Mouse (Mus musculus): Measurements from ENCODE around the gene Zbtb3. TPM values are rescaled to one million over a fixed set of nuclear protein-coding genes. Genes with fewer than 3 reads are reported as not detected.

Gene Zbtb3
- total and polyA plus RNA-seq, 3 experiments = 1.7 to 2.7 (median 1.8) TPM

DNA sequence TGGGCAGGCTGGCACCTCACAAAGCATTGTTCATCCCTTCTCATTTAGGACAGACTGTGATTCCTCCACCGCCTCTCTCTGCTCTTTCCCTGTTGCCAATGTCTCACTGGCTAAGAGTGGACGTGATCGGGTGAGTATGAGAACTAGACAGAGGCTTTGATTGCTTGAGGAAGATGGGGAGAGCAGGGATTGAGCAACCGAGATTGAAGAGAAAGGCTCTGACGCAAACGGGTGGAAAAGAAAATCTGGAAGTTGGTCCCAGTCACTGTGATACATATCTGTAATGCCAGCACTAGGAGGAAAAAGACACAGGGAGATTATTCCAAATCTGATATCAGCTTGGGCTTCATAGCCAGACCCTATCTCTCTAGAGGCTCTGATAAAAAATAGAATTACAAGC lies 40.6 kb downstream of the Zbtb3 start:
- H3K4me3 ChIP-seq (ENCODE audit: low read depth, low read length) = no peak overlapping the region
- H3K9me3 ChIP-seq (replicated peaks) = no peaks in the 10 kb centered on the region
- ATAC-seq (ENCODE audit: extremely low read depth, insufficient number of reproducible peaks, low FRiP score, poor library complexity, severe bottlenecking) (no peak), DNase-seq (ENCODE audit: low spot score) (no peak)
- peaks cover 7% of the 10 kb centered on the region; the same call in 1 of the 2 replicates for H3K4me1 ChIP-seq (ENCODE audit: insufficient read depth, low read depth, low read length)
- TF ChIP-seq GATA1 (IDR thresholded peaks at IDR 0.05; ENCODE audit: borderline replicate concordance, low read length) (no peak), POLR2AphosphoS5 (IDR thresholded peaks at IDR 0.05; ENCODE audit: insufficient replicate concordance, low read depth, low read length) (no peak), CTCF (IDR thresholded peaks at IDR 0.05; ENCODE audit: low read depth, low read length) (no peak), TAL1 (conservative IDR thresholded peaks at IDR 0.05; ENCODE audit: low read depth, low read length) (no peak), GATA2 (IDR thresholded peaks at IDR 0.05; ENCODE audit: borderline replicate concordance, low read depth, low read length) (no peak)
- no peaks in the 10 kb centered on the region for H3K27me3 ChIP-seq (ENCODE audit: insufficient read depth, low read length)
- peaks cover 94% of the 10 kb centered on the region for H3K36me3 ChIP-seq (replicated peaks)

DNA sequence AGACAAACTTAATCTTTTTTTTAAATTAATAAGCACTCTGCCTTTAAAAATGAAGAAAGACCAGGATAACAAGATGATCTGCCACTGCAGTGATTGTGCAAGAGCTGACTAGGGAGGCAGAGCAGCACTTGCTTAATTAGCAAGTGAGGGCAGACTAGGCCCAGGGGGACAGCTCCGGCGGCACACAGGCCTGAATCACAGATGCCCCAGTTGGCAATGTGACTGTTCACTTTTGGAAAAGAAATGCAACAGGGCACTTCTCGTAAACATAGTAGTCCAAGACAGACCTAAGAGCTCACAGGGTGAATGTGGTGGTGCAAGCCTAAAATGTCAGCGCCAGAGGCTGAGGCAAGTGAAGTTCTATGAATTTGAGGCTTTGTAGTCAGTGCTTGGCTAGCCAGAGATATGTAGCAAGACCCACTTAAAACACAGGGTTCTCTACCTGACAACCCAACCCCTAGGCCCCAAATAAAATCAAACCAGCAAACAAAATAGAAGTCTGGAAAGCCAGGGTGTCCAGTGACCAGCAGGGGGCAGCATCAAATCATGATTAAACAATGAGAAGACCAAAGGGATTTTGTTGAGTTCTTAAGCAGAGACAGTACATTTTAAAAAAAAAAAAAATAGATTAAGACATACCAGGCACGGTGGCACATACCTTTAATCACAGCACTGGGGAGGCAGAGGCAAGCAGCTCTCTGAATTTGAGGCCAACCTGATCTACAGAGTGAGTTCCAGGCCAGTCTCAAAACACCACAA lies 42.2 kb downstream of the Zbtb3 start:
- DNase-seq (ENCODE audit: low spot score) = peak; percentile 53
- H3K36me3 ChIP-seq (replicated peaks) = peaks cover 94% of the 10 kb centered on the region
- no peak for ATAC-seq (ENCODE audit: extremely low read depth, insufficient number of reproducible peaks, low FRiP score, poor library complexity, severe bottlenecking)
- H3K9me3 ChIP-seq (replicated peaks) = no peaks in the 10 kb centered on the region
- peaks cover 4% of the 10 kb centered on the region; the same call in 1 of the 2 replicates for H3K4me1 ChIP-seq (ENCODE audit: insufficient read depth, low read depth, low read length)
- TF ChIP-seq TAL1 (conservative IDR thresholded peaks at IDR 0.05; ENCODE audit: low read depth, low read length) (no peak), GATA2 (IDR thresholded peaks at IDR 0.05; ENCODE audit: borderline replicate concordance, low read depth, low read length) (no peak), CTCF (IDR thresholded peaks at IDR 0.05; ENCODE audit: low read depth, low read length) (peak; percentile 52)
- no peak overlapping the region for H3K4me3 ChIP-seq (ENCODE audit: low read depth, low read length)
- no peaks in the 10 kb centered on the region for H3K27me3 ChIP-seq (ENCODE audit: insufficient read depth, low read length)

DNA sequence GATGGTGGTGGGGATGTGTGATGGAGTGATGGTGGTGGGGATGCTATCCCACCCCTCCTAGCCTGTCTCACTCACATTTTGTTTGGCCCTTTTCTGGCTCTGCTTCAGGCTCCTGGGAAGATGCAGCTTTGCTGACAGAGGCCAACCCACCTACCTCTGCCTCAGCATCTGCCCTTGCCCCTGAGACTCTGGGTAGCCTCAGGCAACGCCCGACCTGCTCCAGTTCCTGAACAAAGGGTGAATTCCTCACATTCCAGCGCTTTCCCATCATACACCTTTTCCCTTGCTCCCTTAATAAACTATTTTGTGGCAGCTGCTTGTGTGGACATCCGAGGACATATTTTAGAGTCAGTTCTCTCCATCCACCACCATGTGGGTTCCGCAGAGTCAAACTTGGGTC lies 46.0 kb downstream of the Zbtb3 start:
- Histone ChIP-seq H3K4me1 (ENCODE audit: insufficient read depth, low read depth, low read length) (peaks cover 7% of the 10 kb centered on the region; the same call in 1 of the 2 replicates), H3K9me3 (replicated peaks) (no peaks in the 10 kb centered on the region), H3K36me3 (replicated peaks) (peaks cover 59% of the 10 kb centered on the region), H3K4me3 (ENCODE audit: low read depth, low read length) (no peak overlapping the region), H3K27me3 (ENCODE audit: insufficient read depth, low read length) (peaks cover 10% of the 10 kb centered on the region)
- DNase-seq (ENCODE audit: low spot score) = no peak
- TF ChIP-seq POLR2AphosphoS5 (IDR thresholded peaks at IDR 0.05; ENCODE audit: insufficient replicate concordance, low read depth, low read length) (no peak), GATA2 (IDR thresholded peaks at IDR 0.05; ENCODE audit: borderline replicate concordance, low read depth, low read length) (no peak), GATA1 (IDR thresholded peaks at IDR 0.05; ENCODE audit: borderline replicate concordance, low read length) (no peak), CTCF (IDR thresholded peaks at IDR 0.05; ENCODE audit: low read depth, low read length) (no peak), TAL1 (conservative IDR thresholded peaks at IDR 0.05; ENCODE audit: low read depth, low read length) (no peak)
- ATAC-seq (ENCODE audit: extremely low read depth, insufficient number of reproducible peaks, low FRiP score, poor library complexity, severe bottlenecking) = no peak

DNA sequence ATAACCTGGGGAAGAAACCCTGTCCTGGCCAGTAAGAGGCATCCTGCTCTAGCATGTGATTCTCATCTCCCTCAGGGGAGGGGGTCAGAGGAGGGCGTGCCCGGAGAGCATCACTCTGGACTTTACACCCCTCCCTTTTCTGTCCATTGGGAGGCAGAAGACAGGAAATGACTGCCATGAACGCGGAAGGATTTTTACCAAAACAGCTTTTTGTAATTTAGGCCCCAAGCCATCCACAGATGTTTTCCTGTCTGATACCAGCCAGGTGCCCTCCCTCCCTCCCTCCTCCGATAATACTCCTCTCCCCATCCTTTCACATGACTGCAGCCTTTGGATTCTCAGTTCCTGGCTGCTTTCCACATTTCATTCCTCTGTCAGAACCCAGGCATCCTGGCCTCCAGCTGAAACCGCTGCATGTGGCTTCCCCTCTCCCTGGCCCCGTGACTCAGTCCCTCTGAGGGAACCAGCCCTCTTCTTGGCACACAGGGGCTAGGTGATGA lies 48.1 kb downstream of the Zbtb3 start, which contains the start of gene Lrrn4cl:
TSS of gene Lrrn4cl (plus strand) at position 367 of the 500 bp plus-strand sequence.
- DNase-seq (ENCODE audit: low spot score) = no peak
- peaks cover 7% of the 10 kb centered on the region; the same call in 1 of the 2 replicates for H3K4me1 ChIP-seq (ENCODE audit: insufficient read depth, low read depth, low read length)
- no peak within 1 kb of the TSS for H3K4me3 ChIP-seq (ENCODE audit: low read depth, low read length)
- no peak for ATAC-seq (ENCODE audit: extremely low read depth, insufficient number of reproducible peaks, low FRiP score, poor library complexity, severe bottlenecking)
- TF ChIP-seq TAL1 (conservative IDR thresholded peaks at IDR 0.05; ENCODE audit: low read depth, low read length) = no peak
- no peak for TF ChIP-seq GATA1 (IDR thresholded peaks at IDR 0.05; ENCODE audit: borderline replicate concordance, low read length)
- TF ChIP-seq GATA2 (IDR thresholded peaks at IDR 0.05; ENCODE audit: borderline replicate concordance, low read depth, low read length) = no peak
- no peak for TF ChIP-seq CTCF (IDR thresholded peaks at IDR 0.05; ENCODE audit: low read depth, low read length)
- no peak for TF ChIP-seq POLR2AphosphoS5 (IDR thresholded peaks at IDR 0.05; ENCODE audit: insufficient replicate concordance, low read depth, low read length)
- H3K36me3 ChIP-seq (replicated peaks) = peaks cover 40% of the 10 kb centered on the region
- peaks cover 12% of the 10 kb centered on the region for H3K27me3 ChIP-seq (ENCODE audit: insufficient read depth, low read length)
- H3K9me3 ChIP-seq (replicated peaks) = no peaks in the 10 kb centered on the region

GRCm38 (mm10) chr19:8851639-8852038 lies 49.3 kb downstream of the Zbtb3 start:
- ATAC-seq (ENCODE audit: extremely low read depth, insufficient number of reproducible peaks, low FRiP score, poor library complexity, severe bottlenecking) = no peak
- Histone ChIP-seq H3K4me3 (ENCODE audit: low read depth, low read length) (no peak overlapping the region), H3K4me1 (ENCODE audit: insufficient read depth, low read depth, low read length) (peaks cover 7% of the 10 kb centered on the region; the same call in 1 of the 2 replicates), H3K9me3 (replicated peaks) (no peaks in the 10 kb centered on the region), H3K27me3 (ENCODE audit: insufficient read depth, low read length) (peaks cover 12% of the 10 kb centered on the region), H3K36me3 (replicated peaks) (peaks cover 28% of the 10 kb centered on the region)
- DNase-seq (ENCODE audit: low spot score) = no peak
- TF ChIP-seq POLR2AphosphoS5 (IDR thresholded peaks at IDR 0.05; ENCODE audit: insufficient replicate concordance, low read depth, low read length) (no peak), TAL1 (conservative IDR thresholded peaks at IDR 0.05; ENCODE audit: low read depth, low read length) (no peak), GATA2 (IDR thresholded peaks at IDR 0.05; ENCODE audit: borderline replicate concordance, low read depth, low read length) (no peak), CTCF (IDR thresholded peaks at IDR 0.05; ENCODE audit: low read depth, low read length) (no peak), GATA1 (IDR thresholded peaks at IDR 0.05; ENCODE audit: borderline replicate concordance, low read length) (no peak)

DNA sequence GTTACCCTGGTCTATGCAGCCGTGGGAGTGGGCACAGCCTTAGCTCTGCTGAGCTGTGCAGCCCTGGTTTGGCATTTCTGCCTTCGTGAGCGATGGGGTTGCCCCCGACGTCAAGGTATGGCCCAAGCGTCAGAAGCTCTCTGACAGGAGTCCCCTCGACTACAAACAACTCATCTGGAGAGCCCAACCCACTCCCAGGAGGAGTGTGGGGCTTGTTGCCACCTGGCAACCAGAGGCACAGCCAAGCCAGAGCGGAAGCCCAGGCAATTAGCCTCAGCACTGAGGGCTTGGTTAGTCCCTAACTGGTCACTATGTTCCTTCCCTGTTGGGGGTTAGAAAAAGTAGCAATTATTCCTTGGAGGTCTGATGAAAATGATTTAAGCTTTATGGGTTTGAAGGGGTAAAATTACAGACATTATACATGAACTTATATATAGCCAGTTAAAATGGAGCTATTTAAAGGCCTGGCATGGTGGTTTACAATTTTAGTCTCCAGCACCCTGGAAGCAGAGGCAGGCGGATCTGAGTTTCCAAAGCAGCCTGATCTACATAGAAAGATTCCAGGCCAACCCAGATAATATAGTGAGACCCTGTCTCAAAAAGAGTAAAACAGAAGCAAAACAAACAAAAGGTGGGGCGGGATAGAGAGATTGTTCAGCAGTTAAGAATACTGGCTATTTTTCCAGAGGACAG lies 50.0 kb downstream of the Zbtb3 start:
- no peaks in the 10 kb centered on the region for H3K9me3 ChIP-seq (replicated peaks)
- peaks cover 20% of the 10 kb centered on the region for H3K36me3 ChIP-seq (replicated peaks)
- H3K4me1 ChIP-seq (ENCODE audit: insufficient read depth, low read depth, low read length) = 0 out of 2 replicates have a peak, but pooled peaks cover 3% of the 10 kb centered on the region
- no peak overlapping the region for H3K4me3 ChIP-seq (ENCODE audit: low read depth, low read length)
- DNase-seq (ENCODE audit: low spot score) (no peak), ATAC-seq (ENCODE audit: extremely low read depth, insufficient number of reproducible peaks, low FRiP score, poor library complexity, severe bottlenecking) (no peak)
- TF ChIP-seq GATA1 (IDR thresholded peaks at IDR 0.05; ENCODE audit: borderline replicate concordance, low read length) = no peak
- peaks cover 12% of the 10 kb centered on the region for H3K27me3 ChIP-seq (ENCODE audit: insufficient read depth, low read length)

Data from G1E (cell line).